Mouse (Mus musculus) cerebellum, postnatal 14 days (tissue): Measurements from ENCODE around the gene Nr2f6.

ENCODE experiments used
- DNase-seq, 2 experiments: peaks; one replicate each; pipeline ENCODE4 v3.0.0; 2021; ENCODE audit warnings: mixed read lengths in 2 of 2

Gene Nr2f6

DNA sequence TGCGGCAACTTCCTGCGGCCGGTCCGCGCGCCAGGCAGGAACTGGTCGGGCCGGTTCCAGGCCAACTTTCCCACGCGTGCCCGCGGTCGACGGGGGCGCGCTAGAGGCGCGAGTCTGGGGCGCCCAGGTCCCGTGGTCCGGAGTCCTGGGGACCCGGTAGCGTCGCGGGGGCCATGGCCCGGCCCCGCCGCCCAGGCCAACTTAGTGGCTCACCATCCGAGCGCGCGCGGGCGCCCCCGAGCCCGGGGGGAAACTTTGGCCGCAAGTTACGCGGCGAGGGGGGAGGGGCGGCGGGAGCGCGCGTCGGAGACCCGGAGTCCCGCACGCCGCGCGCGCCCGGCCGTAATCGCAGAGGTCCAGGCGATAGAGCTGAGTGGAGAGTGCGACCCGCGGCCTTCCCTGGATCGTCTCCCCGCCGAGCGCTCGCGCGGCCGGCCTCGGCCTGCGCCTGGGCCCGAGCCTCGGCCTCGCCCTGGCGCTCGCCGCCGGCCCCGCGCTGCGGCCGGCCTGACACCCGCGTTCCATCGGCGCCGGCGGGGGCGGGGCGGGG is at the start of gene Nr2f6:
TSS of gene Nr2f6 (minus strand) at position 540 of the 550 bp plus-strand sequence.
- DNase-seq = peak; percentile 78 to 81

DNA sequence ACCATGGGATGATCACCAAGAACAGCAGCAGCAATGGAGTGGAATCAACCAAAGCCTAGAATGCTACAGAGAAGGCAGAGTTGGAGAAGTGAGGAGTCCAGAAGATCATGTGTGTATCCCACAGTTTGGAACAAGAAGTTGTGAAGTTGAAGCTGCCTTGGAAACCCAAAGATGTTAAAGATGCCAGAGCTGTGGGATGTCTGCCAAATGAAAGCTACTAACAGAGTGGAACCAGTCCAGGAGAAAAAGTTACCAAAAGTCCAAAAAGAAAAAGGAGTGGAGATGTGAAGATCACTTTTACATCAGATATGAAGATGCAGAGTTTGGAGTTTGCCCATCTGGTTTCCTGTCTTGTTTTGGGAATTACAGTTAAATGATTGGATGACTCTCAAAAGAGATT is 40.4 kb upstream of the Nr2f6 start:
- no peak for DNase-seq

DNA sequence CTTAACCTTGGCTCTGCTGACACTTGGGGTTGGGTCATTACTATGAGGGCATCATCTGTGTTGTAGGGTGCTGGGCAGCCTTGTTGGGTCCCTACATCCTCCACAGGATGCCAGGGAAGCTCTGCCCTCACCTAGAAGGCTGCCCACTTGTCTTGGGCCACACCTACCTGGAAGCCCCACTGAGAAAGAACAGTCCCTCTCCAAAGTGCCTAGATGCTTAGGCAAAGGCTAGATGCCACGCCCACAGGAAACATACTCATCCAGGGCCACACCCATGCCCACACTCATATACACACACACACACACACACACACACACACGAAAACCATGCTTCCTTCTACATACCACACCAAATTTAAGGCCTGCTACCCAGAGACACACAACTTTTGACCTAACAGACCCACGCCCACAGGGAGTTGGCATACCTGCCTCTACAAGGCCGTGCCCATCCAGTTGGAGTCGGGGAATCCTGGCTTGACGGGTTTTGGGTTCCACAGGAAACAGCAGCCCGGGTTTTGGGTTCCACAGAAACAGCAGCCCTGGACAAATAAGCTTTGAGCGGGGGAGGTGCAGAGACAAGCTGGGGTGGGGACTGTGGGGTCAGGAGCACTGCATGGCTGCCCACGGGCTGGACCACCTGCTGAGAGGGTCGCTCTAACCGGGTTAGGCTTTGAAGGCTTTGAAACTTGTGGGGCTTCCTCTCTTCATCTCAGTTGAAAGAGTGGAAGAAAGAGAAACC is 29.9 kb upstream of the Nr2f6 start:
- no peak for DNase-seq

DNA sequence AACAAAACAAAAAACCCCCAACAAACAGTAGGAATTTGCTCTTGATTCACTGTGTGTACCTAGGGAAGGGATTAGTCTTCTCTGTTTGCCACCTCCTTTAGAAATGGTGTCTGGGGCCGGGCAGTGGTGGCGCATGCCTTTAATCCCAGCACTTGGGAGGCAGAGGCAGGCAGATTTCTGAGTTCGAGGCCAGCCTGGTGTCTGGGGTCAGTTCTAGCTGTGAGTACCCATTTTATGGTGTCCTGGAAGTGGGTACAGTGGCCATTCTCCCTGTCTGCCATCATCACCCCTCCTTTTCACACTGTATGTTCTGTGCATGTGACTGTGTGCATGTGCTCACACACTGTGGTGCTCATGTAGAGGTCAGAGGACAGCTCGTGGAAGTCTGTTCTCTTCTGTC is 26.5 kb upstream of the Nr2f6 start:
- DNase-seq = no peak

DNA sequence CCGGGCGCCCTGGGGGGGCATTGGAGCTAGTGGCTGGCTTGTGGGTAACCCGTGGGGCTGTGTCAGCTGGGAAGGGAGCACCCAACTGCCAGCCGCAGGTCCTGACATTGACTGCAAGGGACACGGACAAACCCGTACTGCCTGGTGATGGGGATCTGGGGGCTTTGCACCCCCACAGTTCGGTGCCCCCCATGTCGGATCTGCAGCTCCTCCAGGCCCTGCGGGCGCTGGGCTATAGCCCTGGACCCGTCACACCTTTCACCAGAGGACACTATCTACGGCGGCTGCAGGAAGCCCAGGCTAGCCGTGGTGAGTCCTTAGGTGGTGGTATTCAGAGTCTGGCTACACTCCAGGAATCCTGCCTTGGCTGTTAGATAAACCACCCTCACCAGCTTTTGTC is 25.7 kb upstream of the Nr2f6 start:
- DNase-seq = no peak

DNA sequence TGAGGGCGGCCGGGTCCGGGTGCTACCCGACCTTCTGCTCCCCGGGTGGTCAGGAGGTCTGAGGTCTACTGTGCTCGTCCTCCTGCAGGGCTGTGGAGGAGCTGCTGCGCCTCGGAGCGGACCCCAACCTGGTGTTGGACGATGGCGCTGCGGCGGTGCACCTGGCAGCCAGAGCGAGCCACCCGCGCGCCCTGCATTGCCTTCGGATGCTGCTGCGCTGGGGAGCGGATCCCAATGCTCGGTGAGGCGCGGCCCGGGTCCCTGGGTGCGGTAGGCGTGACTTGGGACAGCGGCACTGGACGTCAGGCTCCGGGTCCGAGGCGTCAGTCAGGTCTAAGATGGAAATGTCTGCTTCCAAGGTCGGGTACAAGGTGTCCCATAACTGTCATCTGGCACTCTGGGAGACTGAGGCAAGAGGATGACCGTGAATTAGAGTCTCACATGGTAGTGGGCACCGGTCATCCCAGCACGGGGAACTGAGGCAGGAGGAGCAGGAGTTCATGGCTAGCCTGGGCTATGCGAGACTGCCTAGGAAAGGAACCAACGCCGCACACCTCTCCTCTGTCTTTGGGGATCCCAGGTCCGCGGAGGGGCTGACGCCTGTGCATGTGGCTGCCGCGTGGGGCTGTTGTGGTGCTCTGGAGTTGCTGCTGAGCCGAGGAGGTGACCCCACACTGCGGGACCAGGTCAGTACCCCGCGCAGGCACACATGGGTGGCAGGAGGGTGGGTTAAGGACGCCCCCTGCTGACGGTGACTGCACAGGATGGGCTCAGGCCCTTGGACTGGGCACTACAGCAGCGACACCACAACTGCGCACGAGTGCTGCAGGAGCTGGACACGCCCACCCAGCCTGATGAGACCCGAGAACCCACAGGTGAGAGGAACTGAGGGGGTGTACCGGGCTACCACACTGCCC is 24.6 kb upstream of the Nr2f6 start:
- DNase-seq = peak in 1 of 2 experiments; percentile 69

DNA sequence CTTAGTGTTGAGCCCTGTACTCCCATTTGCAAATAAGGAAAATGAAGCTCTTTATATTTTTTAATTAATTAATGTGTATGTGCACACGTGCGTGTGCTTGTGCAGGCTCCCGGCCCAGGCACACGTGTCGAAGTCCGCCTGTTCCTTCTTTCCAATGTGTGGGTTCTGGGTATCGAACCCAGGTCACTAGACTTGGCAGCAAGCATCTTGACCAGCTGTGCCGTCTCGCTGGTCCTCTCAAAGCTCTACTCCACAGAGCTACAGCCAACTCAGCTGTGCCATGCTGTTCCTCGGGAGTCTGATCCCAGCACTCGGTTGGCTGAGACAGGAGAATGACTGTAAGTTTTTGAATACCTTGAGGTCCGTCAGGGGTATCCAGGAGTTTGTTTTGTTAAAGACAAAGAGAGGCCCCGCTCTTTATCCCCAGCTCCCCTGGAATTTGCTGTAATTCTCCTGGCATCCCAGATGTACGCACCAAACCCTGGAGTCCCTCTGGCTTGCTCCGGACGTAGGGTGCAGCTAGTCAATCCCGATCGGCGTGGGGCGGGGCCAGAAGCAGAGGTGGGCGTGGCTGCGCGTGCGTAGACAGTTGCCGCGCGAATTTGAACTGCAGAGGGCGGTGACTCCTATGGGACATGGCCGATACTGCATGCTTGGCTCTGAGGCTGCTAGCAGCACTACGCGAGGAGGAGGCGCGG is 23.8 kb upstream of the Nr2f6 start, which contains the start of gene Ankle1:
TSS of gene Ankle1 (plus strand) at position 610 of the 698 bp plus-strand sequence.
- DNase-seq = peak; percentile 96 to 98

DNA sequence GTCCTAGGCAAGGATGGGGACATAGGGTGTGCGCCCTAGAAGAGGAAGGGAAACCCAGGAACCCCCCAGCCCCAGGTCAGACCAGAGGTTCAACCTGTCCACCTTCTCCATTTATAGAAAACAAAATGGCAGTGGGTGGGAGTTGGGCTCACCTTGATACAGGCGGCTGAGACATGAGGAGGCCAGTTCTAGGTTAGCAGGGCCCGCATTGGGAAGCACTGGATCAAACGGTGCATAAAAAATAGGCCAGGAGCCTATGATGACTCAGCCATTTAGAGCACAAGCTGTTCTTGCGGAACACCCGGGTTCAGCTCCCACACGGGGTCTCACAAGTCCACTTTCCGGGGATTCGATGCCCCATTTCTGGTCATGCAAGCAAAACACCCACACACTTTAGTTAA is 23.2 kb upstream of the Nr2f6 start:
- DNase-seq = no peak

DNA sequence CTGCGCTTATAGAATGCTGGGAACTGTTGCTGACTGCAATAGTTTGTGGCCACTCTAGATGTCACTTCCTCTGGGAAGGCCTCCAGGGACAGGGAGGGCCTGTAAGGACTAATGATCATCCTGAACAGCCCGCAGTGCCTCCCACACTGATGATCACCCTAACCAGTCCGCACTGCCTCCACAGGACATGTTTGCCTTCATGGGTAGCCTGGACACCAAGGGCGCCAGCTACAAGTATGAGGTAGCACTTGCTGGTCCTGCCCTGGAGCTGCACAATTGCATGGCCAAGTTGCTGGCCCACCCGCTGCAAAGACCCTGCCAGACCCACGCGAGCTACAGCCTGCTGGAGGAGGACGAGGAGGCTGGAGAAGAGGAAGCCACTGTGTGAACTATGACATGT is 22.3 kb upstream of the Nr2f6 start:
- no peak for DNase-seq

DNA sequence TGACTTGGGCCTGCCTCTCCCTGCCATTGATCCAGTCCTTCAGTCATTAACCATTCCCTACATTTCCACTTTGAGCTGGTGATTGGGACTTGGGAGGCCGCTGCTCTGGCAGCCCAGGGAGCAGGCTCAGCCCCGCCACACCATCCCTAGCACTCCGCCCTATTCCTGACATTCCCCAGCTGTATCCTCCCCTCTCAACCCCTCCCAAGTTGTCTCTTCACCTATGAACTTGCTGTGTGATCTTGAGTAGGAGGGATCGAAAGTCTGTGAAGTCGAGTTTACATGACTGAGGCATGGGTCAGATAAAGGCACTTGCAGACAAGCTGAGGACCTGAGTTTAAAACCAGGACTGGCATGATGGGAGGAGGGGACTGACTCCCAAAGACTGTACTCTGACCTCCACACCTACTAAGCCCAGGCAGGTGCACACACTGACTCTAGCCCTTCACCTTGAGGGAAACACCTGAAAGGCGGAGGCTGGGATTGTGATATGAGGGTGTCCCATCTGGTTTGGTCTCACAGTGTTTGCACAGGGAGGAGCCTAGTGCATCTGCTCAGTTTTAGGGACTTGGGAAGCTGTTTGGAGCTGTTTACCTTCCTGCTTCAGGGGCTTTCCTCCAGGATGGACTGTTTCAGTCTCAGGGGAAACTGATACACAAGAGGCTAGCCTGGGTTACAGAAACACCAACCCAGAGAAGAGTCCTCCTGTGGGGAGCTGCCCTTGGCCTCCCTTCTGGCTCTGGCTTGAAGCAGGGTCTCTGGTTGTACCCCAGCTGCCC is 21.5 kb upstream of the Nr2f6 start:
- no peak for DNase-seq

DNA sequence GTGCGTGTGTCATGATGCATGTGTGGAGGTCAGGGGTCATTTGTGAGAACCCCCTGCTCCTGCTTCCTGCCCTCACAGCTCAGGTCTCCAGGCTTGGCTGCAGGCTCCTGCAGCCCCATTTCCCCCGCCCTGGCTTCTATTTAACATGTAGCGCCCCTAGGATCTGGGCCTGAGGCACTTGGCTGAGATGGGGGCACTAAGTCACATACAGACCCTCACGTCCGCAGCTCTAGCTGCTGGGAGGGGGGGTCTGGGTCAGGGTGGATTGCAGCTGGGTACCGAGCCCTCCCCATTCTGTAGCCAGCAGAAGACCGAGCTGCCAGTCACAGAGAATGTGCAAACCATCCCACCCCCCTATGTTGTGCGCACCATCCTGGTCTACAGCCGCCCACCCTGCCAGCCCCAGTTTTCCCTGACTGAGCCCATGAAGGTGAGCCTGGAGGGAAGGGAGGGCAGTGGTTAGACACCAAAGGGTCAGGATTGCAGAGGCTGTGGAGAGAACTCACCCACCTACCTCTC is 20.7 kb upstream of the Nr2f6 start:
- DNase-seq = no peak

DNA sequence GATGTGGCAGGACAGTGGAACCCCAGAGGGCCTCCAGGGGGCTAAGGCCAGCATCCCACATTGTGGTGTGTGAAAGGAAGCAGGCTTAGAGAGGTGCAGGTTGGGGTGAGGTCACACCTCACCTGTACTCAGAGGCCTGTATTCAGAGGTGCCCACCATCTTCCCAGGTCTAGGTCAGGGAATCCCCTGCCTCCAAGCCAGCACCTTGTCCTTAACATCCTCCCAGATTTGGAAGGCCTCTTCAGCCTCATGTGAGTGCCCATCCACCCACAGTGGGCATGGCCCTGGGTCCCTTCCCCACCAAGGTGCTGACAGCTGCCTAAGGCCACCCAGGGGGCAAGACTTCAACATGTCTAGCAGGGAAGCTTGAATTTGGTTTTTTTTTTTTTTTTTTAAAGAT is 19.7 kb upstream of the Nr2f6 start:
- no peak for DNase-seq

DNA sequence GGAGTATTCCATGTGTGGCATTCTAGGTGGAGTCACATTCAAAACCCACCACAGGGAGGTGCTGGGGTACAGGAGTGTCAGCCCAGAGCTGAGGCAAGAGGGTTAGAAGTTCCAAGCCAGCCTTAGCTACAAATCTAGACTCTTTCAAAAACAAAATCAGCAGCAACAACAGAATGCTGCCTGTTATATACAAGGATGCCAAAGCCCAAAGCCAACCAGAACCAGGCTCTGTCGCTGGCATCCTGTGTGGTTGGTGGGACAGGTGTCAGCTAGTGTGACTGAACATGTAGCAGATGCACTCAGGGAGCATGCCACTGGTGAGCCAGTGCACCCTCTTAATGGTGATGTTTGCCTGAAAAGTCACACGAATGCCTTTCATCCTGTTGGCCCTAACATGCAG is 19.1 kb upstream of the Nr2f6 start:
- DNase-seq = no peak

DNA sequence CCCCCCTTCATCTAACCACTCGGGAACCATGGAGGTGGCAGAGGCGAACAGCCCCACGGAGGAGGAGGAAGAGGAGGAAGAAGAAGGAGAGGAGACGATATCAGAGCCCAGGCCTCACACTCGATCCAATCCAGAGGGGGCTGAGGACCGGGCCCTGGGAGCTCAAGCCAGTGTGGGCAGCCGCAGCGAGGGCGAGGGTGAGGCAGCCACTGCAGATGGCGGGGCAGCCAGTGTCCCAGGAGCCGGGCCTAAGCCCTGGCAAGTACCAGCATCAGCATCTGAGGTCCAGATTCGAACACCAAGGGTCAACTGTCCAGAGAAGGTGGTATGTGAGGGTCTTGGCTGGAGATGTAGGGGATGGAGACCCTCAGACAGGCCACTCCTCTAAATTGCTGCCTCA is 15.9 kb upstream of the Nr2f6 start:
- DNase-seq = no peak

DNA sequence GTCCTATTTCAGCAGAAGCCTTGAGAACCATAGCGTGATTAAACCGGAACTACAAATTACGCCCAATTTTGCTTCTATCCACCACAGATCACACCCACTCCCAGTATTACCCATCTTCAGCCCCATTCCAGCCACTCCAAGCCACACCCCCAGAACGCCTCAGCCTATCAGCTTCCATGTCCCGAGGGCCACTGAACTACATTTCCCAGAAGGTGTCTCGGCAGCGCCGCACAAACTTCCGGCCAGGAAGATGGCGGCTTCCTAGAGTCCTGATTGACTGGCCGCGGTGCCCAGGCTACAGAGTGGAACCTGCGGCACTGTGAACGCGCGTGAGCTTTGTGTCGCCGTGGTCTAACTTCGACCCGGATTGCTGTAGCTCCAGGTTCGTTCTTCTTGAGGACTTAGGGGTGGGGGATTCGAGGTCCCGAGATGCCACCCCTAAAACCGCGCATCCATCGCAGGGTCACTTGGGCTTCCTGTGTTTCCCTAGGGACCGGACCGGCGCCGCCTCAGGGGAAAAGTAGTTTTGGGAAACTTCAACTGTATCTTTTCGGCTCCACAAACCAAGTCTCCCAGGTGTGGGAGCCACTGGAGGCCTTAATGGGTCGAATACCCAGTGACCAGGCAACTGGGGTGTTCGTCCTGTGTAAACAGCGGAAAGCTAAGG is 15.0 kb upstream of the Nr2f6 start, which contains the start of gene Babam1:
TSS of gene Babam1 (plus strand) at position 223 of the 667 bp plus-strand sequence.
- peak; percentile 94 to 95 for DNase-seq

DNA sequence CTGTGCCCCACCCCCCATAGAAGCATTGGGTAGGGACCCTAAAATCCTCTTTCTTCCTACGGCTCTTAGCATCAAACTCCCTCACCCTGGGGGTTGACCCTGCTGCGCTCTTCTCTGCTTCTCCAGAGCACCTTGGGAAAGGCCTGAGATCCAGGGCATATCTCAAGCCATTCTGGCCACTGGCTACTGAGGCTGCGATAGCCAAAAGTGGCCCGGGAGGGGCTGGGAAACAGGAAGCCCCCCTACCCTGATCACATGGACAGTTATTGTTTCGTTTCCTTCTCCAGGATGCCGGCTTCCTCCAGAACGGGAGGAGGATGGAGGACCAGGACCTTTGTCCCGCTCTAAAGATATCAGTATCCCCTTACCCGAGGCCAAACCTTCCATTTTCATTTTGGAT is 13.9 kb upstream of the Nr2f6 start, which contains the start of gene Ushbp1:
TSS of gene Ushbp1 (minus strand) at position 174 of the 400 bp plus-strand sequence.
- DNase-seq = no peak

DNA sequence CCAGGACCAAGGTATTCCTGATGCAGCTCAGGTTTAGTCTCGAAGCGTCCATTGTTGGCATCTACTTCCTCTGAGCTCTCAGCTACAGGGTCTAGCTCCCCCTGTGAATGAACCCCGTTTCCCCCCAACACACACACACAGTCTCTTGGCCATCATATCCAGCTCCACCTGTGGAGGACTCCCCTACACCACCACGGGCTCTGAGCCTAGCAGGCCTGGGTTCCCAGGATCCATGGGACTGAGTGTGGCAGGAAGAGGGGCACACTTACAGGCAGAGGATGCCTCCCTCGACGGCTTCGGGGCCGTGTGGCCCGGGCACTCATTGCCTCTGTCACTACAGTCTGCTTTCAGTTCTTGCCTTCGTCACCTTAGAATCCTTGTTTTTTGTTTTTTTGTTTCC is 13.3 kb upstream of the Nr2f6 start:
- no peak for DNase-seq

DNA sequence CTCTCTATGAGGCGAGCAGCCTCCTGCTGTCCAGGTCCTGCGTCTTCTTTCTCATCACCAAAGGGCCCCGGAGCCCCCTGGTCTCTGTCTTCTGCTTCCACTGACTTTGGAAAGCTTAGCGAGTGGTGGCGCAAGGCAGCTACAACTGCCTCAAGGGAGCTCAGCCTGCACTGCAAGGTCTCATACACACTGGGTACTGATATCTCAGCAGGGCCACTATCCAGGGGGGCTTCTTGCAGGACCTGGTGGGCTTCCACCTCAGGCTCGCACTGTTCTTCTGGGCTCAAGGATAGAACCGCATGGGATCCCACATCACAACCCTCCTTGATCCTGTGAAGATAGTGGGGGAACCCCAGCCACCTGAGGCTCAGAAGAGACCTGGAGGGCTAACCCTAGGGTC is 12.7 kb upstream of the Nr2f6 start:
- peak in 1 of 2 experiments; percentile 20 for DNase-seq

DNA sequence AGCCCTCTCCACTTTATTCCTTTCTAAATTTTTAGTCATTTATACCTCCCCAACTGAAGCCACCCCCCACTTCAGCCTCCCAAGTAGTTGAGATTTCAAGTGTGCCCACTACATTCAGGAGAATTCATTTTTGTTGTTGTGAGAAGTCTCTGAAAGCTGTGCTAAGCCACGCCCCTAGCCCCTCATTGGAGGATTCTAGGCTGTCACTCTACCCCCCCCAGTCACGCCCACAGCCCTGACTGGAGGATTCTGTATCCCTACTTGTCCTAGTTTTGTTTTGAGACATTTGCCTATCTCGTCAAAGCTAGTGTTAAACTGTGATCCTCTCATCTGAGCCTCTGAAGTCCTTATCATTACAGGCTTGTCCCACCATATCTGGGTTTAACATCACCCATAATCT is 11.1 kb upstream of the Nr2f6 start:
- peak in 1 of 2 experiments; percentile 51 for DNase-seq

DNA sequence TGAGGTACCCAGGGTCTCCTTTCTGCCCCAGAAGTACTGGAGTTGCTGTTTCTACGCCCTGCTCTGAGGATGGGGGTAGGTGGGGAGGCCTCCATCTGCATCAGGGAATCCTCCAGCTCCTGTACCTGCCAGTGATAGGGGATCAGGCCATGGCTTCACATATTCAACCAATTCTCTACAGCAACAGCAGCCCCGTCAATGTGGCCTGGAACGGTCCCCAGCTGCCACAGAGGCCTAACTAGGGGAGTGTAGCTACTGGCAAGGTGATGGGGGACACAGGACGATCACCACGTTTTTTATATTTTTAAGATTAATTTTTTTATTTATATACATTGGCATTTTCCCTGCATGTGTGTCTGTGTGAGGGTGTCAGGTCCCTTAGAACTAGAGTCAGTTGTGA is 10.6 kb upstream of the Nr2f6 start:
- DNase-seq = peak in 1 of 2 experiments; percentile 1

DNA sequence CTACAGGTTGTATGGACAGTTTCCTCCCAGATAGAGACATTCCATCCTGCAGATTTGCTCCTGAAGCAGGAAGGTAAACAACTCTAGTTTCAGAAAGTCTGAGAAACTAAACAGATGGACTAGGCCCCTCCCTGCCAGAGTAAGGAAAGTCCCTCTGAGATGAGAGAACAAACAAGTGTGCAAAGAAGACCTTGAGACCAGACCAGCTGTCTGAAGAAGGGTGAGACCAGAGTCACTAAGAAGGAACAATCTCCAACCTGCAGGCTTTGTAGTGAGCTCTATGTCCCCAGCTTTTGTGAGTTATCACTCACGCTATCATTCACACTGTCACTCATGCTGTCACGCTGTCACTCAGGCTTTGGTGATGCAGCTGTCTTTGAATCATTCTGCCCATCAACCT is 9.9 kb upstream of the Nr2f6 start:
- no peak for DNase-seq
